Mouse (Mus musculus) heart, embryonic 15.5 days (tissue): ENCODE data around the gene Smg1. TPM values are rescaled to one million over a fixed set of nuclear protein-coding genes. Genes with fewer than 3 reads are reported as not detected.

Experiments used
- ATAC-seq: fragments of 200-750 bp; cut with Nextera tagmentation; replicated peaks from 2 replicates; pipeline ENCODE4 v1.8.0; 2017; ENCODE audit warnings: low read depth, moderate TSS enrichment; ENCODE audit not compliant: insufficient number of reproducible peaks, insufficient read depth, low FRiP score
- H3K27ac ChIP-seq: fragments of 300-500 bp; sonication (generic); 2 replicates; pipeline ENCODE4 v1.5.1; 2015; ENCODE audit warnings: mild to moderate bottlenecking, inconsistent platforms
- H3K27me3 ChIP-seq: fragments of 300-500 bp; sonication (generic); 2 replicates; pipeline ENCODE4 v1.6.1; 2015; ENCODE audit warnings: inconsistent platforms
- H3K36me3 ChIP-seq: fragments of 300-500 bp; sonication (generic); 2 replicates; pipeline ENCODE4 v1.6.1; 2015; ENCODE audit warnings: mild to moderate bottlenecking, inconsistent platforms
- H3K4me1 ChIP-seq: fragments of 300-500 bp; sonication (generic); replicated peaks from 2 replicates; pipeline ENCODE4 v1.6.1; 2015; ENCODE audit warnings: inconsistent platforms
- H3K4me2 ChIP-seq: fragments of 300-500 bp; sonication (generic); 2 replicates; pipeline ENCODE4 v1.6.1; 2015; ENCODE audit warnings: inconsistent platforms, mild to moderate bottlenecking, moderate library complexity
- H3K4me3 ChIP-seq: fragments of 300-500 bp; sonication (generic); 2 replicates; pipeline ENCODE4 v1.5.1; 2015; ENCODE audit warnings: mild to moderate bottlenecking, inconsistent platforms
- H3K9ac ChIP-seq: fragments of 300-500 bp; sonication (generic); 2 replicates; pipeline ENCODE4 v1.6.1; 2015; ENCODE audit warnings: mild to moderate bottlenecking, inconsistent platforms
- H3K9me3 ChIP-seq: fragments of 300-500 bp; sonication (generic); replicated peaks from 2 replicates; pipeline ENCODE4 v1.6.1; 2016; ENCODE audit warnings: inconsistent platforms
- WGBS: fragments of 180-500 bp; shearing (Covaris S2); methylation state at CpG from one replicate; pipeline ENCODE4 v1.1.7; 2015; ENCODE audit warnings: mixed read lengths; 5-methylcytosine and 5-hydroxymethylcytosine counted together
- polyA plus RNA-seq: library from polyadenylated mRNA; unstranded; fragments of >200 nt; fragmentation: Nextera tagmentation; extraction: Ambion mirVana; gene quantifications from 2 replicates; pipeline ENCODE4 v1.2.1, GENCODE M21; 2015

The Smg1 gene
- polyA plus RNA-seq, 1 experiment from 2014 or later = 13.1 TPM

DNA sequence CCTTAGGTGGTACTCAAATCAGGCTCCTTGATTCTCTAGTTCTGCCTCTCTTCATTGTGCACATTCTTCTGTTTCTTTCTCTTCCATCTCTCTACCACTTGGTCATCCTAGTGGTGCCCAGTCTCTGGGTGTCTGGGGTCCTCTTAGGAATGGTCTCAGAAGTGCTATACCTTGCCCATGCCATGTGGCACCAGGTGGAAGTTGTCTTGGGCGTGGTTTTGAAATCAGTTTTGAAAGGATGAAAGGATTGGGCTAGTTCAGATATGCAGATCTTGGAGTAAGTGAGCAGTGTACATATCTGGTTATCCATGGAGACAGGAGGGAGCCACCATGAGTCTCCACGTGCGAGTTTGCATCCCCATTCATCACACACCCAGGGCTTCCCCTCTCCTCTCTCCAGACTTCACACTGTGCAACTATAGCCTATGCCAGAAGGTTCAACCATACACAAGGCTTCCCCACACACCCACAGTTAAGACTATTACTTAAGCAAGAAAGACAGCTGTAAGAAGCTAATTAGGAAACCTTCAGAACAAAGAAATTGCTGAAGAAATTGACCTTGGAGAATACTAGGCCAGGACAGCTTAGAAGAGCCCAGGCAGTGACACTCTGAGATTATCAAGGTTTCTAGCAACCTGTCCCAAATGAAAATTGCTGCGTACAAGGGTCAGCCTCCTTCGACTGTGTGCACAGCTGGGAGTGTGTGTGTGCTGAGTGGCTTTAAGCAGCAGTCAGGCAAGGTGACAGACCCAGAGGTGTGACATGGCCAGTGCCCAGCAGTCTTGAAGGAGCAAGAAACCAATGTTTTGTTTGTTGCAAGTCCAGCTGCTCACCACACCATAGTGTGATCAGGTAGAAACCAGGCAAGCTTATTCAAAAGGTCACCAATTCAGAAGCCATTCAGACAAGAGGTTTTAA is 139.7 kb downstream of the Smg1 start:
- no peak overlapping the region for H3K4me2 ChIP-seq
- H3K4me3 ChIP-seq = no peak overlapping the region
- H3K9ac ChIP-seq = no peak overlapping the region
- no peak; the same call in 1 of the 2 replicates for ATAC-seq
- no peak overlapping the region for H3K27ac ChIP-seq
- 40% methylated on average over 5 of the region's 5 CpGs for WGBS
- H3K9me3 ChIP-seq = no peaks in the 10 kb centered on the region
- peaks cover 41% of the 10 kb centered on the region for H3K36me3 ChIP-seq
- H3K4me1 ChIP-seq = no peaks in the 10 kb centered on the region; the same call in 1 of the 2 replicates
- H3K27me3 ChIP-seq = no peaks in the 10 kb centered on the region

DNA sequence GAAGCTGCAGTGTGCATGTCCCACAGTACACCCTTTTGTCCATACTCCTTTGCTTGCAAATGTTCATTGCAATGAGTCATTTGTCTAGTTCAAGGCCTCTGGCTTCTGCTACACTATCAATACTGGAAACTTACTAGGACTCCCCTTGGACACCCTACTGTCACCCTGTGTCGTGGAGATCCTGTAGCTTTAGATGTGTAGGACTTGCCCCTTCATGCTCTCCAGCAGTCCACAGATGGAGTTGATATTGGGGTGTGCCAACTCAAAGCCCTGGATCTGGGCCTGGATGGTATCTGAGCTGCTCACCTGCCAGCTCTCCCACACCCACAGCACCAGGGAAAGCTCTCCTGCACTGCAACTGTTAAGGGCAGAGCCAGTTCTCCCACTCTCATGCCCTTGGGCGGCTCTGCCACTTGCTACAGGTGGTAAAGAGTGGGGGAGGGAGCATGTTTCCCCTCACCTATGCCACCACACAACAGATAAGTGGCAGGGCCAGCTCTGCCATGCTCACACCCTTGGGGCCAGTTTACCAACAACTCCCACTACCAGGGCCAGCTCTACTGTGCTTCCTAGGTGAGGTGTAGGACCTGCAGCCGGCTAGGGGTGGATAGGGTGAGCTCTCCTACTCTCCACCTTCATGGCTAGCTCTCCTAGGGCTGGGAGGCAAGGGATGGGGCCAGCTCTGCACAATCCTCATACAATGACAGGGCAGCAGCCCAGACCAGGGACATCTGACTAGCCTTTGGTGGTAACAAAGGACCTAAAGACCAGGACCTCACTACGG is 140.6 kb downstream of the Smg1 start:
- H3K4me1 ChIP-seq = no peaks in the 10 kb centered on the region; the same call in 1 of the 2 replicates
- ATAC-seq = no peak
- no peaks in the 10 kb centered on the region for H3K27me3 ChIP-seq
- H3K9me3 ChIP-seq = no peaks in the 10 kb centered on the region
- H3K4me3 ChIP-seq = no peak overlapping the region
- no peak overlapping the region for H3K9ac ChIP-seq
- H3K36me3 ChIP-seq = peaks cover 32% of the 10 kb centered on the region
- no peak overlapping the region for H3K27ac ChIP-seq
- no peak overlapping the region for H3K4me2 ChIP-seq
- WGBS = 39% methylated on average over 4 of the region's 4 CpGs

DNA sequence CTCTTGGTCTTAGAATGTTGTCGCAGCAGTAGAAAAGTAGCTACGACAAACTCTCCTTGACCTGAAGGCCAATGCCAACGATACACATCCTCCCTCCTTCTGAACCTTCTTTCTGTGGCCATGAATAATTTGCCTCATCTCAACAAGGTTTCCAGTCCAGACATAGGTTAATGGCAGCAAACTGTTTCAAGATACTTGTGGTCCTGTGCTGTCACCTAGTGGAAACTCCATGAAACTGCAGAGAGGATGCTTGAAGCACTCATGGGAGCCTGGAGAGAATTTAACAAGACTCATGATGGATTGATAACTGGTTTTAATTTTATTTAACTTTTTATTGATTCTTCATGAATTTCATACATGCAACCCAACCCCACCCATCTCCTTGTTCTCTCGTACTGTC is 141.2 kb downstream of the Smg1 start:
- no peaks in the 10 kb centered on the region; the same call in 1 of the 2 replicates for H3K4me1 ChIP-seq

DNA sequence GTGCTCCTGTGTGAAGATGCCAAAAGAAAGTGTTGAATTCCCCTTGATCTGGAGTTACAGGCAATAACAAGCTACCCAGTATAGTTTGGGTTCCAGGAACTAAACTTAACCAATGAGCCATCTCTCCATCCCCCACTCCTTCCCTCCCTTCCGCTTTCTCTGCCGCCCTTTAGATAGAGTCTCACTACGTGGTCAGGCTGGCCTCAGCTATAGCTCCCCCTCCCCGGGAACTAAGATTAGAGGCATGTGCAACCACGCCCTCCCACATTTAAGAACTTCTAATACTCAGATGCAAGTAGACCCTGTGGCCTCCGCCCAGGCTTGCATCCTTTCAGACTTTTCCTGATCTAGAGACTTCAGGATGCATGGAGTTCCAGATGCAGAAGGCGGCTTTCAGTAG is 145.9 kb downstream of the Smg1 start:
- 49% methylated on average over 7 of the region's 7 CpGs for WGBS
- H3K4me1 ChIP-seq = no peaks in the 10 kb centered on the region
- H3K27me3 ChIP-seq = no peaks in the 10 kb centered on the region
- ATAC-seq = no peak
- H3K36me3 ChIP-seq = no peaks in the 10 kb centered on the region
- no peak overlapping the region for H3K27ac ChIP-seq
- no peak overlapping the region for H3K4me2 ChIP-seq
- H3K4me3 ChIP-seq = no peak overlapping the region
- H3K9me3 ChIP-seq = no peaks in the 10 kb centered on the region
- no peak overlapping the region for H3K9ac ChIP-seq

More for the DNA sequence above, 141.2 kb downstream of the Smg1 start:
- Histone ChIP-seq H3K9ac (no peak overlapping the region), H3K36me3 (peaks cover 26% of the 10 kb centered on the region), H3K4me3 (no peak overlapping the region), H3K27ac (no peak overlapping the region), H3K27me3 (no peaks in the 10 kb centered on the region), H3K4me2 (no peak overlapping the region), H3K9me3 (no peaks in the 10 kb centered on the region)
- no peak for ATAC-seq
- WGBS = 41% methylated on average over 4 of the region's 4 CpGs

Other genes with a start within 250 kb of the Smg1 start
- gene Rps15a, start 127.5 kb downstream of the Smg1 start, polyA plus RNA-seq = 371 and 431 TPM in 2 replicates
- 270 and 363 TPM in 2 replicates for gene Arl6ip1, start 114.0 kb downstream of the Smg1 start, polyA plus RNA-seq
- 1.6 and 2.8 TPM in 2 replicates for gene Syt17, start 204.6 kb upstream of the Smg1 start, polyA plus RNA-seq
- gene Itpripl2, start 248.3 kb upstream of the Smg1 start, polyA plus RNA-seq = 4.8 and 5.7 TPM in 2 replicates